Mouse (Mus musculus) heart, postnatal 0 days (tissue): ENCODE measurements around the gene Nrtn.

Experiments
- CTCF ChIP-seq: IDR thresholded peaks from 2 replicates; pipeline ENCODE4 v1.5.1; 2016; ENCODE audit warnings: antibody characterized with exemption, control low read depth, low read depth
- EP300 ChIP-seq: IDR thresholded peaks from 2 replicates; pipeline ENCODE4 v1.6.1; 2016; ENCODE audit warnings: antibody characterized with exemption, low read depth

DNA sequence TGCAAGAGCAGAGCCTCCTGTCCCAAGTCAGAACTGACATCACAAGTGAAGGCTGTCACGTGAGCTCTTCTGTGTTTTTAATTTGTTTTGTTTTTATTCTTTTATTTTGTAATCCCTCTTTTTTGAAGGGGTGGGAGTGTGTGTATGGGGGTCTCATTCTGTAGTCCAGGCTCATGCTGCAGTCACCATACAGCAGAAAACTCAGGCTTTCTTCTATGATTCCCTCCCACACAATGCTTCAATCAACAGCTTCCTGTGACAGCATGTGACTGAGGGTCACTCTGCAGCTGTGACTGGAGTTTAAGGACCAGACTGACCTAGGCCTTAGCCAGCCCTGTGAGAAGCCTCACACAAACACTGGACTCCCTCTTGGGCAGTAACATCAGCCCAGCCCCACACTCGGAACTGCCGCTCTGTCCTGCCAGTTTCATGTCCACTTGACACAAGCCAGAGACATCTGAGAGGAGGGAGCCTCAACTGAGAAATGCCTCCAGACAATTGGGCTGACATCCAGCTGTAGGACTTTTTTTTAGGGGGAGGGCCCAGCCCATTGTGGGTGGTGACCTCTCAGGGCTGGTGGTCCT, 21.5 kb upstream of the Nrtn start:
- TF ChIP-seq CTCF (no peak), EP300 (peak; percentile 41)
